Mouse (Mus musculus) cerebellum, adult 2 months (tissue): Measurements from ENCODE around the gene Sfta2.
A peak's percentile ranks its signal among the peaks of the same experiment; 100 is the strongest.

Experiments
- CTCF ChIP-seq: fragments of 200-500 bp; IDR thresholded peaks from 2 replicates; pipeline ENCODE4 v1.5.1; 2011; ENCODE audit warnings: low read depth, mild to moderate bottlenecking, control low read depth, low read length, moderate library complexity, borderline replicate concordance; ENCODE audit not compliant: insufficient read depth
- POLR2A ChIP-seq: fragments of 200-500 bp; IDR thresholded peaks from 2 replicates; pipeline ENCODE4 v1.6.1; 2011; ENCODE audit warnings: low read length, control low read depth, borderline replicate concordance; ENCODE audit not compliant: insufficient read depth

GRCm38 (mm10) chr17:35699919-35700318, 98.6 kb downstream of the Sfta2 start:
- TF ChIP-seq CTCF (no peak), POLR2A (peak; percentile 59; the same call in 1 of the 2 replicates)
